Mouse (Mus musculus) right cerebral cortex, adult 18-20 months (tissue): Measurements from ENCODE around the gene Cdk5r1.

Experiments
- DNase-seq: peaks from one replicate; pipeline ENCODE4 v3.0.0; 2022; ENCODE audit warnings: mixed read lengths

Gene Cdk5r1

DNA sequence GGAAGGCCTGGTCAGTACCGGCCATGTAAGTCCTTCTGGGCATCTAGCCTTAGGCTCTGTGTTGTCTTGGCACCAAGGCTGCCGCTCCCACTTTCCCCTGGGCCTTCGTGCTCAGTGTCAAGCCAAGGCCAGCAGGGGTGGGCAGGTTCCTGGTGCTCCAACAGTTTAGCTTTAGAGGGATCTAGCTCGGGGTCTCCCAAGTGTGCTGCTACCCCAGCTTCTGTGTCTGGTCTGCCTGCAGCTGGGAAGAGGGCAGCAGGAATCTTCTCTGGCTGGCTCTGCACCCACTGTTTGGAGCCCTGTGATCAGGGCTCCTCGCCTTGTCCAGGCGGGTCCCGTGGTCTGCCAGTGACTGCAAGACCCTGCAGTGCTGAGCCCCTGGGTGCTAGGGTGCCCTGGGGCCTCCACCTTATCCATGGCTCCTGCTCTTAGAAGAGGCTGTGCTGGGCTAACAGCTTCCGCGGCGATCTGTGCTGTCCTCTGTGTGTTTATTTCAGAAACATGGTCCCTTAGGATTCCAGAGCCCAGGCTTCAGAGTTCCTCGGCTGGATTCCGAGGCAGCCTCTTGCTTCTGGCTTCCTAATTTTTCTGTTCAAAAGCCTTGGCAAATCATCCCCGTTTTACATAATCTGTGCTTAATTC lies 4.7 kb downstream of the Cdk5r1 start:
- DNase-seq = peak; percentile 14

DNA sequence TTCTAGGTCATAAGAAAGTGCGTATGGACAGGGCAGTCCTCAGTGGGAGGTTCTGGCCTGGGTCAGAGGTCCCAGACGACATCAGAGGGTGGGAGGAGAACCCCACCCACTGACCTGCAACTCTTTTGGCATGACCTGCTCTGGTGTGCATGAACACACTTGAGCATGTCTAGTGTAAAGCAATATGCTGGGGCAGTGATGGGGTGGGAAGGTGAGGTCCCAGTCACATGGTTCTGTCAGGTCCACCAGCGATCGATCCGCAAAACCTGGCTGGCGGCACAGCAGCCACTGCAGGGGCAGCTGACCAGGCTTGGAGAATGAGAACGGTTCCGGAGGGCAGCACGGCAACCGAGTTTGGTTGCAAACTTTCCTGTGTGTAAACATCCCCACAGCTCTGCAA lies 5.5 kb downstream of the Cdk5r1 start:
- peak; percentile 16 for DNase-seq

DNA sequence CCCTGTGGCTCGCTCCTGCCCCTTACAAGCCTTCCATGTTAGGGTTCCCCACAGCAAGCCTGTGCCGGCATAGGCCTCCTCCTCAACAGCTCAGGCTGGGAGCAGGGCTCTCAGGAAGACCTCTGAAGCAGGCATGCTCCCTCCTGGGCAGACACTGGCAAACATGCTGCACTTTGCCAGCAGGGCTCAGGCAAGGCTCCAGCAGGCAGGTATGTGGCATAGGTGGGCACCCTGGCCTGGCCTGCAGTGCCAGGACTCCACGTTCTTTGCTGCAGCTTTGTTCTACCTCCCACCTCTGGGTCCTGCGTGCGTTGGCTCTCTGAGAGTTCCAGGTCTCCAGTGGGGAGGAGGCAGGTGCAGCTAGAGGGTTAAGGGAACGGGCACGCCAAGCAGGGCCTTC lies 6.1 kb downstream of the Cdk5r1 start:
- DNase-seq = peak; percentile 44

DNA sequence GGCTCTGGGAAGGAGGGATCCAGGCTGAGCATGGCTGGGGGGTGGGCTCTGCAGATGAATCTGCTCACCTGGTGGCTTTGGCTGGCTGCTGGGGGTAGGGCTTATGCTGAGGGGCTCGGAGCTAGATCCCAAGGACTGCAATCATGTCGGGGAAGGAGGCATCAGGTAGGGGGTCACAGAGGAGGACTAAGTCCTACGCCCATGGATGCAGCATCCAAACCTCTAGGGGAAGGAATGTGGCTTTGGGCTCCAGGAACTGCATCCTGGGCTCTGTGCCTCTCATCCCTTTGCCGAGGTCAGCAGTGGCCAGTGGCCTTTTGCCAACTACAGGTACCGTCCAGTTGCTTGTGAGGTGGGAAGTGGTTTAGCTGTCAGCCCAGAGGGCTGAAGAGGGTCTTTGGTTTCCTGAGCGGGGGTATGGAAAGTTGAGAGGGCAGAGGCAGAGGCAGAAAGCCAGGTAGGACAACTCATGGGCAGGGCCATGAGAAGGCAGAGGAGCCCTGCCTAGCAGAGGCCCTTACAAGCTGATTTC lies 6.8 kb downstream of the Cdk5r1 start:
- DNase-seq = no peak

DNA sequence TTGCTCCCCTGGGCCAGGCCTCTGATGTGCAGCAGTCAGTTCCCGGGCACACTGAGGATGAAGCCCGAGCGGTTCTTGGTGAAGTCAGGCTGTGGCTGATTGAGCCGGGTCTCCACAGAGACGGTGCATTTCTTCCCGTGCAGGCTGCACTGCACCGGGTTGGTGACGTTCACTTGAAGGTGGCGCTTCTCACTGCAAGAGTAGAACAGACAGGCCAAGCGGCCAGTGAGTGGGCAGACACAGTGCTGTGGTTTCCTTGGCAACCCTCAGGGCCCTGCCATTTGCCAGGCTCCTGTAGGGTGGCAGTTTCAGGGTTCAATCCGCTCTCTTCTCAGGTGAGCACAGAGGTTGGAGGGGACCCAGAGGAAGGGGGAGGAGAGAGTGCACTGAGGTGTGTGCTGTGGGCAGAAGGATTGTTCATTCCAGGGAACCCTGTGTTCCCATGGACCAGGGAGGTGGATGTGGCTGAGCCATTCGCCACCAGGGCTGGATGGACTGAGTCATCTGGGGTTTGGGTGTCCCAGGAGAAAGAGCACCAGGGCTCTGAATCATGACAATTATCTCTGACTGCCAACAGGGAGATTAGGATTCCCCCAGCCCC lies 7.5 kb downstream of the Cdk5r1 start:
- DNase-seq = peak; percentile 92

DNA sequence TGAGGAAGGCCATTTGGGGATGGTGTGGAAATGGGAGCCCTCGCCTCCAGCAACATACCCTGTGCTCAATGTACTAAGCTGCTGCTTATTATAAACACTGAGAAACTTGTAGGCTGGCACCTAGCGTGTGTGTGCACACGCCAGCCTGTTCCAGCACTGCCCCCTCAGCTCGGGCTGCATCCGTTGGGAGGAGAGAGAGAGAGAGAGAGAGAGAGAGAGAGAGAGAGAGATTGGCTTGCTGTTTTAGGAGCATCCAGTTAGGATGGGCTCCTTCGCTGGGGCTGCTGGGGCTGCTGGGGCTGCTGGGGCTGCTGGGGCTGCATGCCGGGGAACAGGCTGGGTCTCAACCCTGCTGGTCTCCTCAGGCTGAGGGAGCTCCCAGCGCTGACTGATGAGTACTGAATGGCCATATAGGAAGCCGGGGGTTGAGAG lies 8.3 kb downstream of the Cdk5r1 start:
- DNase-seq = peak; percentile 77

DNA sequence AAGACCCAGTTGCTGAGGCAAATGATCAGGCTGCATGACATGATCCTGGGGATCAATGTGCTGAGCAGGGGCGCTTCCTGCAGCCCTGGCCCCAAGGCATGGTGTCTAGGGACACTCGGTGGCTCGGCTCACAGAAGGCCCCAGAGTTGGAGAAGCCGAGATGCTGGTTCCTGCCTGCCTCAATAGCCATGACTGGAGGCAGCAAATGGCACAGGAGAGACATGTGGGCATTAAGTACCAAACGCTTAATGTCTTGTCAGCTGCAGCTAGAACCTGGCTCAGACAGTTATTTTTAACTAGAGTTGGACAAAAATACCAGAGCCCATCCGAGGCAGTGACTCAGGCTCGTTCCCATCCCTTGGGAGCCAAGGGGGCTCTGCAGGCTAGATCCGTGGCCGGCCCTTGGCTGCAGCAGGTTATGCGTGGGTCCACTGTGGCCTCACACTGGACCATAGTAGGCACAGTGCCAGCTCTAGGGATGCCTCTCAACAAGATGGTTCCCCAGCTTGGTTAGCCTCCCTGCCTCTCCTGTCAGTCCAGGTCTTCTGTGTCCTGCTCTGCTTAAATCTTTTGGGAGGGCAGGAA lies 8.9 kb downstream of the Cdk5r1 start:
- peak; percentile 34 for DNase-seq

DNA sequence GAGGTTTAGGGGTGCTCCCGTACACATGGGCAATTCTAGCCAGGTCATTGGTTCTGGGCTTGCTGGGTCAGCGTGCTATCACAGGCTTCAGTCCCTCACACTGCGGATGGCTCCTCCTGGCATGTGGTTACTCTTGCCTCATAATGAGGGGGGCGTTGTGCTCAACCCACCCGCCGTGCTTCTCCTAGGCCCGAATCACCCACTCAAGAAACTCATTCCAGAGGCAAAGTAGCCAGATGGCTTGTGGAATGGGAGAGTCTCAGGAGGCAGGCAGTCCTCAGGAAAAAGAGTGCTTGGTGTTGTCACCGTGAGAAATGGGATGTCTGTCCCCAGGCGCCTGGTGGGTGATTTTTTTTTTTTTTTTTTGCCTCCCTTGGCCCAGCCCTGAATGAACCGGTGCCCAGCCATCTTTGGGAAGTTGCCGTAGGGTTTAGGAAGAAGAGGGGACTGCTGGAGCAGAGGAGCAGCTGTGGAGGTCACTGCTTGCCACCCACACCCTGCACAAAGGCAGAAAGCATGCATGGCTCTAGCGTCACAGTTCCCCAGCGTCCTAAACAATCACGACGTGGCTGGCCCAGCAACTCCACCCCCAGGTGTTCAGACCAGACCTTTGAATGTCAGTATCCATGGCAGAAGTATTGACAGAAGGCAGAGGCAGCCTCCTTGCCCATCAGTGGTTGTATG lies 11.2 kb downstream of the Cdk5r1 start:
- DNase-seq = peak; percentile 84

DNA sequence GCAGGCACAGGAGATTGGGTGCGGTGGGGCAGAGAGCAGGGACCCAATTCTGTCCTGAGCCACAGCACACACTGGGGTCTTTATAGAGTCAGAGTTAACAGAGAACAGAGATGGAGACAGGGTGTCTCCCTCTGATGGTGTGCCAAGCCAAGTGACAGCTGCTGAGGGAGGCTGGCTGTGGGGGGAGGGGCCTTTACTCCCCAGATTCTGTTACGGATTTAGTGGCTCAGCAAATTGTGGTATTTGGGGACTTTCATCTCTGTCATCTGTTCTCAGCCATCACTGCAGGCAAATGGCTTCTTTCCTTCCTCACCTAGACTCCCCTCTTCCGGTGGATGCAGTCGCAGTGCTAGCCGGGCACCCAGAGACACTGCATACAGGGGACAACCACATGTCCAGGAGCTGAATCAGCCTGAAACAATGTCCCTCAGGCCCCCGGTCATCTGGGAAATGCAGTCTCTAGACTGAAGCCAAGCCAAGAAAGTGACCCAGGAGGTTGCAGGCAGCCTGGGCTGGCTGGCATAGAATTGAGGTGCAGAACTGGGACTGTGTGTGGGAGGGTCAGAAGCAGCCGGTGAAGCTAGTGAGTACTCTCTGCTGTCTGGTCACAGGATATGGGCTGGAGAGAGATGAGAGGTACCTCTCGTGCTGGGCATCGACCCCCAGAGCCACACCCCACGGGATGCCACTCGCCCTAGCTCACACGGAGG lies 12.5 kb downstream of the Cdk5r1 start:
- peak; percentile 80 for DNase-seq

DNA sequence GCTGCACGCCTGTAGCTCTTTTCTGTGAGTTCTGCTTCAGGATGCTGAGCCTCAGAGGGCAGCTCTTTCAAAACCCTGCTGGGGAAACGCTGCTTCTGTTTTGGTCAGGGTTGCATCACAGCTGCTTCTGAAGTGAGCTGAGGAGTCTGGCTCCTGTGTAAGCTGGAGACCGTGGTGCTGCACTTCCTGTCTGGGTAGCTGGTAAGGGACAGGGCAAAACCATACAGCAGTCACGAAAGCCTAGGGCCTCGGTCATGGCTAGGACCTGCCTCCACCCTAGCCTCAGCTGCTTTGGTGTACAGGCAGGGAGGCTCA lies 13.0 kb downstream of the Cdk5r1 start:
- DNase-seq = peak; percentile 25

DNA sequence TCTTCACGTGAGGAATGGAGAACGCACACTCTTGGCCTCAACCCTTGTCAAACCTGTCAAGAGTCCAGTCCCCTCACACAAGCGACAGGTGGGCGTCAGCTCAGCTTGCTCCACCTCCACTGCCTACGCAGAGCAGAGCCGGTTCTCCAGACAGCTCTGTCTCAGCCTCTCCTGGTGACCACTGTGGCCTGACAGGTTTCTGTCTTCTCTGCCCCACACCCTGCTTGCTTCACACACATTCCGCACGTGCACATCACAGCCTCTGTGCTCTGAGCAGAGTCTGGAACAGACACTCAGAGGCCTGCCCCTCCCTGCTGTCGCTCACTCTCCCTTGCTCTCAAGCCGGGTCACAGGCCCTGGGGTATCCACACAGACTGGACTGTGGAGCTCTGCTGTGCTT lies 14.0 kb downstream of the Cdk5r1 start:
- no peak for DNase-seq

DNA sequence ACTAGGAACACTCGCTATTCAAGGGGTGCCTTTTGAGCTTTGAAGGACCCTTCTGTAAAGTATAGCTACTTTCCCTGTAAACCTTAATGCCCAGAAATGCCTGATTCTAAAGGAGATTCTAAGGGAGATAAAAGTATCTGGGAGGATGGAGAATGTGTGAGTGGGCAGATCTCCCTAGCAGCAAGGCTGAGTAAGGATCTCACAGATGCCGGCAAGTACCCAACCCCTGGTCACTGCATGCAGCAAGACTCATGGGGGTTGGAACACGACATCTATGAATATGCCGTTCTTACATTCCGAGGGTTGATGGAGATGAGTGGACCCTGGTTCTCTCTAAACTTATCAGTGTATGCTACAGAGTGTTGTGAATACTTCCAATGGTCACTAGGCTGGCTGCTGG lies 16.4 kb downstream of the Cdk5r1 start:
- DNase-seq = no peak

DNA sequence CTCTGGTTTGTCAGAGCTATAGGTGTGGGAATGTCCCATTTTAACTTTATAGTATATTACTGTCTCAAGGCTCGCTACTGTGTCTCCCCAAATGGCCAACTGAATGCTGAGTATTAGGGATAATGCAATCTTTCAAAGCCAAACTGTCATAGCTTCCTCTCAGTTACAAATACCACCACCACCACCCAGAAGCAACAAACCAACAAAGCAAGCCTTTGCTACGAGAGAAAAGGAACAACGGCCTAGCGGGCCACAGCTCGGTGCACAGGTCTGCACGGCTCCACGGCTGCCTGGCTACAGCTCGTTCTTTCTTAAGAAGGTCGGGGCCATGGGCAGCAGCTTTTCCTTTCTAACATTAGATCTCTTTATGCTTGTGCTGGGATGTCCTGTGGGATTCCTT lies 18.0 kb downstream of the Cdk5r1 start:
- DNase-seq = no peak

DNA sequence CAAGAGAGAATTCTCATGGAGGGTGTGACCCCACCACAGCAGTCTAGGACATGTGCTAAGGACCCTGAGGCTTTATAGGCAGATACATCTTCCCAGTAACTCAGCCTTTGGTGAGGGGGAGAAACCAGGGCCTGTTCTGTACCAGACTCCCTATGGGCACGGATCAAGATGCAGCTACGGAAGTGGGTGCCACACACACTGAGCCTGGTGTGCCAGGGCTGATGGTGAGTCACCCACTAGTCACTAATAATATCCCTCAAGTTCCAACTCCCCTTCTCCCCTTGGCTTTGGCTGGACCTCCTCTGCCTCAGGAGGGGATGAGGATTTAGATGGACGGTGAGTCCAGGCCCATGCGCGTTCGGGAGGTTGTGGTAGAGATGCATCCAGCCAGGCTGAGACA lies 19.1 kb downstream of the Cdk5r1 start:
- DNase-seq = no peak

DNA sequence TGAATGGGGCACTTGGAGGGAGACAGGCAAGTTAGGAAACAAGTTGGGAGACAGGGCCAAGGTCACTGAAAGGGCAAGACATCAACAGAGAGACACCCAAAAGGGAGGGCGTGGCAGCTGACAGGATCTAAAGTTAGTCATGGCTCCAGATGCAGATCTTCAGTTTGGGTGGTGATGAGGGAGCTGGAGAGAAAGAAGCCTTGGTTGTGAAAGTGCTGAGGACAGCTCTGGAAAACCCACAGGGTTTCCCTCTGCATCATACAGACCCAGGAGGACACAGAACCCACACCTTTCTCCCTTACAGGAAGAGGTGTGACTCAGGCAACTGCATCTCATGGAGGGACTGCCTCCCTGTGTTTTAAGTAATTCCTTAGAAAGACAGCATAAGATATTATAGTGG lies 19.8 kb downstream of the Cdk5r1 start:
- DNase-seq = no peak

DNA sequence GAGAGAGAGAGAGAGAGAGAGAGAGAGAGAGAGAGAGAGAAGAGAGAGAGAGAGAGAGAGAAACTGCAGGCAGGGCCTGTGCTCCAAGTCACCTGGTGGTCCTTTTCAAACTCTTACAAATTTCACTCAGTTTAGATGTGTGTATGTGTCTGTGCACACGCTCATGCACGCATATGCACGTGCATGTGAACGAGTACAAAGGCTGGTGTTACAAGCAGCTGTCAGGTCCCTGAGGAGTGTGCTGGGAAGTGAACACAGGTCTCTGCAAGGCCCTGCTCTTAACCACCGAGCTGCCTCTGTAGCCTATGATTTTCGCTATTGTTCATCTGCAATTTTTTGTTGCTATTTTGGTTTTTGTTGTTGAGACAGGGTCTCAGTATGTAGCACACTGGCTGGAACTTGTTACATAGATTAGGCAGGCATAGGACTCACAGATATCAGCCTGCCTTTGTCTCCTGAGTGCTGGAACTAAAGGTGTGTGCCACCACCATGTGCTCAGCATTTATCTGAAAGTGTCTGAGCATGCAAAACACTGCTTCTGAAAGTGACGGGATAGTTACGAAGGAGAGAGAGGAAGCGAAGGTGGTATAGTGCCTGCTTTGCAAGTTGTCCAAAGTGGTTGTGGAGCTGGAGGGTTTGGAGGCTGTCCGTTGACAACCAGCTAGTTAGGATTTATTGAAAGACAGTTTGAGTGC lies 20.5 kb downstream of the Cdk5r1 start:
- no peak for DNase-seq

DNA sequence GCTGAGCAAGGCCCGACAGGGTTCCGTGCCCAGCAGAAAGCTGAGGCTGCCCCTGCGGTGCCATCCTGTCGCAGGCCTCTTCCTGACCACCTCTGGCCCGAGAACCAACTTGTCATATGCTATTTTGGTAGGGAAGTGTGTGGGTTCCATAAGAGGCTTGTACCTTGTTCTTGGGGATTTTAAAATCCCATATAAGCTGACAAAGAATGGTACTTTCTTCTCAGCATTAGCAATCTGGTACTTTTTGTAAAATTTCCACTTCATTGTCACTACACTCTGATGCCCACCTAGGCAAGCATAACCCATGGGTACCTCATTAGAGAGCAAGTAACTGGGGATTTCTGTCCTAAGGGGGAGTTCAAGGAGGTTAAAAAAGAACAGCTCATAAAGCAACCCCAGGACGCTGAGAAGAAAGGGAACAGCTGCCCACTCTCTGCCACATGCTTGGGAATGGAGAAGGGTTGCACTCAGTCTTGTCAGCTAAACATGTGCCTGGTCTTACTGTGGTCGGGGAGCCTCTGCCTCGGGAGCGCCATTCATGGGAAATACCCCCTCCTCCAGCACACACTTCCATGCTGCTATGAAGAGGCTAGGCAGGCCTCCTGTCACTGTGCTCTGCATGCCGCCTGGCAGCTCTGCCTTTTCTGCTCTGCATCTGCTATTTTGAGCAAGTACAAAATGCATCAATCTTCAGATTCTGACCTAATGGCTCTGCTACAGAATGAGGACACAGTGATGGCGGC lies 21.7 kb downstream of the Cdk5r1 start:
- no peak for DNase-seq

DNA sequence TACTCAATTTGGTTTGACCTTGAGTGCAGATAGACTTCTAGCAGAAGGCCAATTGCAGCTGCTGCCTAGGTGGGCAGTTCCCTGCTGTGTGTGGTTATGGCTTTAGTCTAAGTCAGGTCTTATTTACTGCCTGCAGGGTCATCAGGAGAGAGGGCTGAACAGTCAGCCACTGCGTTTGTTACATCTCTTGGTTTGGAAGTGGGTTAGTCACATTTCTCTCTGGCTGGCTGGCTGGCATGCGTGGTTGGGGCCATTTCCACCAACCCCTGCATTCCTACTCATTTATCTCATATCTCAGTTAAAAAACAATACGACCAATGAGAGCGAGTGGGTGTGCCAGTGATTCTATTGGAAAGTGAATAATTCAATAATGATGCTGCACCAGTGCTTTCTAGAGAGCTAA lies 22.7 kb downstream of the Cdk5r1 start:
- no peak for DNase-seq

DNA sequence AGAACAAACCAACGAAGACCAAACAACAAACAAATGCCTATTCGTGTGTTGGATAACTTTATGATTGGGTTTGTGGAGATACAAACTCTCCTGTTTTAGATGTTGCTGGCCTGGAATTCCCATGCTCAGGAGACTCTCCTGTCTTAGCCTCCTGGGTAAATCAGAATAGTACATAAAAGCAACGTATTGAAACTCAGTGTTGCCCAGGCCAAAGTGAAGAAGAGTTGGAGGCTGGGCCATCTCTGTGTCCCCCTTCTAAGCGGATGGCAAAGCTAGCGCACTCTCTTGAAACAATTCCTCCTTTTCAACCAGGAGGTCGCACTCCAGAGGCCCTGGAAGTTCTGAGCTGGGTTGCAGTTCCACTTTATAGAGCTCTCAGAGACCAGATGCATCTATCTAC lies 26.5 kb downstream of the Cdk5r1 start:
- no peak for DNase-seq

DNA sequence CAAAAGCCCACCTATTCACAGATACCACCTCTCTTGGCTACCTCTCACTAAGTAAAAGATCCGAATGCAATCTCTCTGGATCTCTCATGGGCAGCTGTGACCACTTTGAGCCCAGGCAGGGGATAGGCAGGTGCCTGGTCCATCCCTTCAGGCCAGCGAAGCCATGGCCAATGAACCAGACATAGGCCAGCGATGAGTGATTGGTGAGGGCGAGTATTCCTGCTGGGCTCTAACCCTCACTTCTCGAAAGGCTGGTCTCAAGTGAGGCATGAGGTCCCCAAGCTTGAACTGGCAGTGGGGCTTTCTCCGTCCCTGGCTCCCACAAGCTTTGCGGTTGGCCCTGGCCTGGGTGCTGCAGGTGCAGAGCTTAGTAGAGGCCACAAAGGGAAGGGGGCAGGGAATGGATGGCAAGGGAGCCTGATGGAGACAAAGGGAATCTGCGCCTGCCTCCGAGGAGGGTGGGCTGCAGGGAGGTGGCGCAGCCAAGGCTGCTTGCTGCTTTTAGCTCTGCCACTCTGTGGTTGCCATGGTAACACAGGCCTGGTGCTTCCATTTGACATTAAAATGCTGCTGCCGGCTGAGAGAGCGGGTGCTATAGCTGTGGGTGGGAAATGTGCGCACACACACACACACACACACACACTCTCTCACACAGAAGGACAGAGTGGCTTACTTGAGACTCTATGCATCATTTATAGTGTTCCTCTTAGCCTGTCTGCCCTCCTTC lies 27.1 kb downstream of the Cdk5r1 start:
- DNase-seq = peak; percentile 97
